Mouse (Mus musculus) monocyte, adult 5-6 weeks (primary cell): ENCODE measurements around the gene Prdm5. TPM values are rescaled to one million over a fixed set of nuclear protein-coding genes. Genes with fewer than 3 reads are reported as not detected.

Source experiments
- ATAC-seq: fragments of 153-309, 156-312 bp; replicated peaks from 2 replicates; pipeline ENCODE4 v1.8.0; 2017; ENCODE audit warnings: mild to moderate bottlenecking; ENCODE audit not compliant: low TSS enrichment, insufficient number of reproducible peaks, severe bottlenecking, poor library complexity, low FRiP score
- total RNA-seq: library from RNA; stranded (forward); fragments of 200-1000, 200-491, 200-594 nt; gene quantifications from 3 replicates; pipeline ENCODE4 v1.2.3, GENCODE M21; 2017

The Prdm5 gene
- total RNA-seq, 1 experiment from 2014 or later = not detected

- no peak for ATAC-seq
These were observed 32.9 kb downstream of the Prdm5 start for GRCm38 (mm10) chr6:65811685-65812084.

- ATAC-seq = no peak
These were observed 39.4 kb downstream of the Prdm5 start for GRCm38 (mm10) chr6:65818039-65818747.

GRCm38 (mm10) chr6:65828656-65829055 lies 49.9 kb downstream of the Prdm5 start:
- ATAC-seq = no peak

- no peak for ATAC-seq
These were observed 52.7 kb downstream of the Prdm5 start for GRCm38 (mm10) chr6:65831443-65831842.

DNA sequence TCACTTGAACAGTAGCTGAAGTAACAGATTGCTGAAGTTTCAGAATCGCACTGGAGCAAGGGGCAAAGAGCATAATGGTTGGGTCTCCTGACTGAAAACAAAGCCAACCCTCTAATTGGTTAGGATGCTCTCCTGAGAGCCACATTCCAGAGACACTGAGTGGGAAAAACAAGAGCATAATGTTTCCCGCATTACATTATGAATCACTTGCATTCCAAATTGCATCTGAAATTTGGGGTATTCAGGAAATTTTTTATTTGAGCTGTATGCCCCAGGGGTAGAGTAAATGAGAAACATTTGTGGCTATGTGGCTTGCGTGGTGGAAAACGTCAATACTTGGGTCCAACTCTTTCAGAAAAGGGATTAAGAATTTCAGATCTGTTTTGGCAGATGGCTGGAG lies 55.2 kb downstream of the Prdm5 start:
- no peak for ATAC-seq

DNA sequence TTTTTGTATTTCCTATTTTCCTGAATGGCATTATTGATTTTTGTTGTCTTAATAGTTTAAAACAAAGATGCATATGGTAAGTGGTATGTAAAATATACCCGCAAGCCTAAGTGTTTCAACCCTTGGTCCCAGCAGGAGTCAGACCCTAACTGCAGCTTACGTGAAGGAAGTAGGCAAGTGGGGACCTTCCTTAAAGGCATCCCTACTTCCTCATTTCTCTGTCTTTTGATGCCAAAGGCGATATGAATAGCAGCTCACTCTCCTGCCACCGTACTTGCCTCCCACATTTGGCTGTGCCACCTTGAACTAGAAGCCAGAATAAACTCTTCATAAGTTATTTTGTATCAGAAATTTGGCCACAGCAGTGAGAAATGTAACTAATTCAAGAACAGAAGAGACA lies 63.8 kb downstream of the Prdm5 start:
- no peak for ATAC-seq

GRCm38 (mm10) chr6:65849127-65849526 lies 70.3 kb downstream of the Prdm5 start:
- no peak for ATAC-seq

DNA sequence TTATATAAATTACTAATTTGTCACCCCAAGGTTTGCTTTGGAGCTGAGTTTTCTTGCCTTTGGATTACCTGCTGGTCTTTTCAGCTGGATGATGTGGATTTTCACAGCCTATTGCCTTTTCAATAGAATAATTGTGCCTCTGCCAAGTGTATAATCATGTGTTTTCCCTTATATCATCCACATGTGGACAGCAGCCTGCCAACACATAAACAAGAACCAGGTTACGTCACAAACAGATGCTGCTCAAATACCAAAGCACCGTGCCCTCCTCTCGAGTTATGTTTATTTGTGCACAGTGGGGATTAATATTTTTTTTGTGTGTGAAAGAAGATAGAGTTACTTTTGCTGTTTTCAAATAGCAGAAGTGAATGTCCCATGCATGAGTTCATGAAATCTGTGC lies 70.9 kb downstream of the Prdm5 start:
- ATAC-seq = no peak

DNA sequence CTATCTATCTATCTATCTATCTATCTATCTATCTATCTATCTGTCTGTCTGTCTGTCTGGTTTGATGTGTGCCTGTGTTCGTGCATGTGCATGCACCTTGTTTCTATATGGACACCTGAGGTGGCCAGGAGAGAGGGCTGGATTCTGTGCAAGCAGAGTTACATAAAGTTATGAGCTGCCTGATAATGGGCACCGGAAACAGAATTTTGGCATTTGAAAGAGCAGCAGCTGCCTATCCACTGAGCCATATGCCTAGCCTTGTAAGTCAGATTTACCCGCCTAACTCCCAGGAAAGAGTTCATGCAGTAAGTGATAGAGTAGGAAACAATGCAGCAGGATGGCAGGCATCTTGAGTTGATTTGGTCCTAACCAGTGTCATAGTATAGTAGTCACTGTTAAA lies 71.4 kb downstream of the Prdm5 start:
- ATAC-seq = no peak

GRCm38 (mm10) chr6:65854020-65854419 lies 75.2 kb downstream of the Prdm5 start:
- ATAC-seq = no peak

GRCm38 (mm10) chr6:65854585-65854984 lies 75.8 kb downstream of the Prdm5 start:
- ATAC-seq = no peak

DNA sequence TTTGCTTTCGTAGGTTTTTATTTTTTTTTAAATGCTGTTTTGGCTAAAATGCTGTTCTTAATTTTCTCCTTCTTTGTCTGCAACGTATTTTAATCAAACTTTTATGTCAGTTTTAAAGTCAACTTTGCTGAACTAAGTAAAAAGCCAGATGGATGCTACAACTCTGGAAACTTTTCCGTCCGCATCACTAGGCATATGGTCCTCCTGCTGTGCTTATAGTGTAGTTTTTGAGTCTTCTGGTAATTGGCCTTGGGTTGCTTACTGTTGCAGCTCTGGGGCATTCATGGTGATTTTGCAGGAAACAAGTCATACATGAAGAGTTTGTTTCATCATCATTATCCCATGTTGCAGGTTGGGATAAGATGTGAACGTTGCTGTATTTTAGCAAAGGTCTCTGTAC lies 81.8 kb downstream of the Prdm5 start:
- no peak for ATAC-seq

DNA sequence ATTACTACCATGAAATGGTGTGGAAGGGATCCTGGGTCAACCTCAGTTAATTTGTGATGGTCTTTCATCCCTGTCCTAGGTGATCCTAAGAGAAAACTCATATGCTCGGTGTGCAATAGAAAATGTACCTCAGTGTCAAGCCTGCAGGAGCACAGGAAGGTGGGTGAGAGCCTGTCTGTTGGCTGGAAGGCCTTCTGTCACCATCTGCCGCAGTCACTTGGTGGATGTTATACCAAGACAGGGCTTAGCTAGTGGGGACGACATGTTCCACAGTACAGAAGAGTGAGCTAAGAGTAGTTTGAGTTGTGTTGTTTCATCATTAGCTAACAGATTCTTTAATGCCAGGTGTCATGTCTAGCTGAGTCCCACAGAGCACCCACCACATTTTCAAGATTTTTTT lies 84.0 kb downstream of the Prdm5 start:
- no peak for ATAC-seq

- ATAC-seq = no peak
These were observed 85.4 kb downstream of the Prdm5 start for GRCm38 (mm10) chr6:65864233-65864632.

GRCm38 (mm10) chr6:65864919-65865318 lies 86.1 kb downstream of the Prdm5 start:
- ATAC-seq = no peak

DNA sequence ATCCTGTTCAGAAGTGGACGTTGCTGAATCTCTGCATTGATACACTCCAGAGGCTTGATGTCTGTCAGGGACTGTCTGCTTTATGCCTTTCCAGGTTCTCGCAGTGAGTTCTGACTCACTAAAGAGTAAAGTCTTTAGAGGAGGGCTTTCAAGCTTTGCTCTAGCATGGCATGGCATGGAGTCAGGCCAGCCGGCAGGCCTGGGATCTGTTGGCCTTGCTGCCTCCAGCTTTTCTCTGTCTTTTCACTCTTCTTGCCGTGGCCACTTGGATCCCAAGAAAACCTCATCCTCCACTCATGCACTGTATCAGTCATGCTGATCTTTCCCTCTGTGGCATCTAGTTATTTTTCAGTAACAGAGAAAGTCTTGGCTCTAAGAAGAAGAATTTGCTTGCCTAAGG lies 87.1 kb downstream of the Prdm5 start:
- no peak for ATAC-seq

DNA sequence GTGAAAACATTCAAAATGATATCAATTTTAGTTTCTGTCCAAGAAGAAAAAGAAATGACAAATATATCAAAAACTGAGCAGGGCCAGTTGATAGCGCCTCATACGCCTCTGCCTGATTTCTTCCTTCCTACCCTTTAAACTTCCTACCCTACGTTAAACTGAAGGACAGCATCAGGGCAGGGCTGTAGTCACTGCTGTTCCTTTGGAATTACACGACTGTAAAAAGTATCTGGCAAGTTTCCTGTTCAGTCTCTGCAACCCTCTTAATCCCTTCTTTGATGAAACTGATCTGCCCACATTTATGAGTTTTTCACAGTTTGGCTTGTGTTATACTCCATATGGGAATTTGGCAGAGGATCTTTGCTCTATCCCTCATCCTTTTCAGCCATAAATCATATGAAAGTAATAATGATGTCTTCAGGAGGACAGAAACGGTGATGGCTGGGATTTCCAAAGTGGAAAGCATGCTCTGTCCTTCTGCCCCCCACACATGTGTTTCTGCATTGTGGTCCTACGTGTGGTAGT lies 93.0 kb downstream of the Prdm5 start:
- ATAC-seq = no peak

GRCm38 (mm10) chr6:65878300-65878699 lies 99.5 kb downstream of the Prdm5 start:
- ATAC-seq = no peak

DNA sequence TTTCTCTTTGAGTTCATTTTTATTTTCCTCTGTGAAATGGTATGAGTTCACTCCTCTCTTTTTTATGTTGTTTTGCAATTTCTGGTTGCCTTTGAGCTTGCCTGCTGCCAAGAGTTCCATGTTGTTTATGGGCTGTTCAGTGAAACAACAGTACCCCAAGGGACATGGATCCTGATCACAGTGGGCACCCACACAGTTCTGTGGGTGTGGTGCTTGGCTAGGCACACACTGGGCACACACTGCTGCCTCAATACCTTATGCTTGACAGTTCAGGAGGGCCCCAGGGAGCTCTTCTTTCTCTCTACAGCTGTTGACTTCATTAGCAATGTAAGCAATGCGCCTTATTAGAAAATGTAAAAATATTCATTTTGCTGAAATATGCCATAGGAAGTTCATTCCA lies 110.0 kb downstream of the Prdm5 start:
- no peak for ATAC-seq

- no peak for ATAC-seq
These were observed 113.4 kb downstream of the Prdm5 start for GRCm38 (mm10) chr6:65892045-65892660.
